Mouse (Mus musculus) T-cell, adult 2 months (primary cell): Measurements from ENCODE around the gene Glo1.

Experiments used
- DNase-seq: peaks from one replicate; pipeline ENCODE4 v3.0.0; 2022; ENCODE audit warnings: low spot score

Gene Glo1

DNA sequence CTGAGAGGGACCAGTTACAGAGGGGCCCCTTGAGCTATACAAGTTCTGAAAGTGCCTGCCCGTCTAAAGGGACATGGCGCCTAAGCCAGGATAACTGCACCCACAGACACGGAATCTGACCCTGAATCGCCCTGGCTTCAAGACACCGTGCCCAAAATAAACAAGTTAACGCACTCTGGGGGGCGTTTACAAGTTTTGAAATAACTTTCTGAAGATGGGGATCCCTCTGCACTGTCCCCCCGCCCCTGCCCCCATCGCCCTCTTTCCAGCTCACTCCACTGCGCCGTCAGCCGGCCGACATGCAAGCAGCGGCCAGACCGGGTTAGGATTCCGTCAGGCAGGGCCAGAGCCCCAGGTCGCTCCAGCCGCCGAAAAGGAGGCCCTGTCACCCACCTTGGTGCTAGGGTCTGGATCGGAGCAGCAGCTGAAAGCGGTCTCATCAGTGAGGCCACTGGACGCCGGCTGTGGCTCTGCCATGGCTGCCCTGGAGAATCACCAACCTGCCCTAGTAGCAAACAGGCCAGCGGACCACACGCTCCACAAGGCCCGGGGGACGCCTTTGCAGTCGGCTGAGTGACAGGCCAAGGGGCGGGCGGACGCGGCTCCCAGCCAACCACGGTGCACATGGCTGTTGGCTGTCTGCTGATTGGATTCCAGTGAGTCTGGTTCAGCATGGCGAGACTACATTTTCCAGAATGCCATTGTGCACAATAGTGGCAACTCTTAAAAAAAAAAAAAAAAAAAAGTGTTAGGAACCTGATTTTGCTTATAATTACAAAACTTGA is 14.4 kb downstream of the Glo1 start:
- peak; percentile 98 for DNase-seq

DNA sequence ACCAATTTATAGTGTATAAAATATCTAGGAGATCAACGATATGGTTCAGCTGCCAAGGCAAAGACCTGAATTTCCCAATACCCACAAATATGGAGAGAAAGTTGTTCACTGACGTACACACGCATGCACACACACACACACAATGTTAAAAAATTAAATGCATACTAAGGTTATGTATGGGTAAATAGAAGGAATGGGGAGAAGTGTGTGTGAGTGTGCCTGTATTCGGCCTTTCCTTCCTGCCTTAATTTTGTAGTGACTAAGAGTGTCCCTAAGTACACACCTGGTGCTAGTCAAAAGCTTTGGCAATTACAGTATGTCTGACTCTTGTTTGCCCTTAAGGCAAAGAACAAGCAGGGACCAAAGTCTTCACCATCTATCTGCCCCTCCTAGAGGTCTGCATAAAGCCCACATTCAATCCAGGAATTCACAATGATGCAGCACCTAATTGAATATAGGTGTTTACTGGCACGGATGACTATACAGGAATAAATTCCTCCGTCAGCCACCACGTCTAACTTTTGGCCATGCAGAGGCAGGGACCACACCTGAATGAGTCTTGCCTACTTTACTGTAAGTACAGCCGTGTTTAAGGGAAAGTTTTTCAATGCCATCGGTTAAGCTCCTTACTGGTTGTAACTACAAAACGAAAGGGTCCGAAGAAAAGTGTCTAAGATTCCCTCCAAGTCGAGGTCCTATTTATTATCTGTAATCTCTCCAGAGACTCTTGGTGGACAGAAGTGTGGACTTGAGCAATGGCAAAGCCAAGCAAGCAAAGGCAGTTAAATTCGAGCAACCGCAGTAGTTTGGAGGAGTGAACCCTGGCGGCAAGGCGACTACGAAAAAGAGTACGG is 15.2 kb downstream of the Glo1 start:
- DNase-seq = no peak

DNA sequence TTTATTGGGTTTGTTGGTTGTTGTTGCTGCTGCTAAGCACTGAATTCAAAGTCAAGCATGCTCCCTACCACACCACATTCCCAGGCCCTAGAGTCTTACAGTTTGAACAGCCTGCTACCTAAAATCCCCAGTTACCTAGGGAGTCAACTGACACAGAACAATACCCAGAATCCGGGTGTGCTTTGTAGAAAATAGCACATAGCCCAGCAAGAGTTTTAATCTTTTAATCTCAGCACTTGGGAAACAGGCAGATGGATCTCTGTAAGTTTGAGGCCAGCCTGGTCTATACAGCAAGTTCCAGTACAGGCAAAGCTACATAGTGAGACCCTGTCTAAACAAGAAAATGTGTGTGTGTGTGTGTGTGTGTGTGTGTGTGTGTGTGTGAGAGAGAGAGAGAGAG is 15.9 kb downstream of the Glo1 start:
- DNase-seq = no peak

DNA sequence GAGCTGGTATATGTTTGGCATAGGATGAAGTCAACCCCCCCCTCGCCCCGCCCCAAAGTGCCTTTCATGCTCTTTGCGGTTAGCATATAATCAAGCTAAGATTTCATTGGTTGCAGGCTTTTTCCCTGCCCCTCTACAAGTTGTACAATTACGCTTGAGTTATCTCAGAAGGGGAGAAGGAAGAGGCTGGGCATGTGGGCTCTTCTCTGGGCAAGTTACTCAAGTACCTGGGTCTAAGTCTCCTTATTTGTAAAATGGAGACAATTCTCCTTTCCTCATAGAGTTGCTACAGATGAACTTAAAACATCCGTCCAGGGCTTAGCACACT is 16.7 kb downstream of the Glo1 start:
- DNase-seq = no peak

DNA sequence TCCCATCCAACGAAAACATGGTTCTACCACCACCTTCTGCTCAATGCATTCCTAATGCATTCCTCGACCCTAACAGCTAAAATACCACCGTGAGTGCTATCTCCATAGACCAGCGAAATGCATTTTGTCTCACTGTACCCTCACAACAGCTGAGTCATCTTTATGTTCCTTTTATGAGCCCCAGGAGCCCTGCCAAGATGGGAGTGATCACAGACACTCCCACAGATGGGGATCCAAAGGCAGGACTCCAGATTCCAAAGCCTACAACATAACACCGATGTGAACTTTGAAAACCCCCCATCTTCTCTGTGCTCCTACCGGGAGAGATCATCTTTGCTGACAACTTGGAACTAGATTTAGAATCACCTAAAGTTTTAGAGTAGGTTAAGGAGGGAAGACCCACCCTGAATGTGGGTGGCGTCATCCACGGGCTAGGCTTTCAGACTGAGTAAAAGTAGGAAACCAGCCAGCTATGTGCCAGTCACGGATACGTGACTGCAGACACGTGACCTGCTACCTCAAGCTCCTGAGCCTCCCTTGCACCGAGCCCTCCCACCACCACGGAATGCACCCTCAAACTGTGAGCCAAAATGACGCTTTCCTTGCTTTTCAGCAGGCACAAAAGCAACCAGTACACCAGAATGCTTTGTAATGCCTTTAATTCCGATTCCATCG is 17.2 kb downstream of the Glo1 start:
- DNase-seq = no peak

DNA sequence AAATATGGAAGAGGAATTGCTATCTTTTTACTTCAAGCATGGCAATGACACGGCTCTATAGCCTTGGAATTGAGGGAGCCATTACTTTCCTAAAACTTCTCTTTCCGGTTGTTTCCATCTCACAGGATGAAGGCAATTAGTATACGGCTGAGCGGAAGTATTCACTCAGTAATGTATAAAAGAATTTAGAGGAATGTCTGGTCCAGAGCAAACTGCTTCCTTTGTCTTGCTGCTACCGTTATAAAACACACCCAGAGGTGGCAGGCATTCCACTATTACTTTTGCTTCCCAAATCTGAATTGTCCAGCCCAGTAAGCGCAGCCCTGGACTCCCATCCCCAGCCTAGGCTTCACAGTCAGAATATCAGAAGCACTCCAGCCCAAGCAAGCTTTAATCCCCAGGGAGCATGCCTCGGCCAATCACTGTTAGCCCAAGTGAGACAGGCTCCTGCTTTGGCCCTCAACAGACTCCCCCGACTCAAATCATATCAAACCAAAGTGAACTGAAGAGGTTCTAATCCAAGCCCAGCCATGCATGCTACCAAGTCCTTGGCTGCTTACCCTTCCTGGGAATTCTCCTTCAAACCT is 18.7 kb downstream of the Glo1 start:
- no peak for DNase-seq

DNA sequence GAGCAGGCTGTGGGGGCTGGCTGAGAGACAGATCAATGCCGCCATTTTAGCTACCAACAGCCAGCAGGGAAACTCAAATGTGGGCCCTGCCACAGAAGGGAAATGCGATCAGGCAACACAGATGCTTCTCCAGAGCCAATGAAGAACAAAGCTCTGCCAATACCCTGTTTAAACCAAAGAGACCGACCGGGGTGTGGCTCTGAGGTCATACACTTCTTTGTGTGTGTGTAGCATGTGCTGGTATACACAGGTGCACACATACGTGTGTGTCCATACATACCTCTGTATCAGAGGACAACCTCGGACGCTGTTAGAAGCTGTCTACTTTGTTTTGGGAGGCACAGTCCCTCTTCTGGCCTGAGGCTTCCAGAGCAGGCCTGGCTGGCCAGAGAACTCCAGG is 19.3 kb downstream of the Glo1 start:
- DNase-seq = no peak

DNA sequence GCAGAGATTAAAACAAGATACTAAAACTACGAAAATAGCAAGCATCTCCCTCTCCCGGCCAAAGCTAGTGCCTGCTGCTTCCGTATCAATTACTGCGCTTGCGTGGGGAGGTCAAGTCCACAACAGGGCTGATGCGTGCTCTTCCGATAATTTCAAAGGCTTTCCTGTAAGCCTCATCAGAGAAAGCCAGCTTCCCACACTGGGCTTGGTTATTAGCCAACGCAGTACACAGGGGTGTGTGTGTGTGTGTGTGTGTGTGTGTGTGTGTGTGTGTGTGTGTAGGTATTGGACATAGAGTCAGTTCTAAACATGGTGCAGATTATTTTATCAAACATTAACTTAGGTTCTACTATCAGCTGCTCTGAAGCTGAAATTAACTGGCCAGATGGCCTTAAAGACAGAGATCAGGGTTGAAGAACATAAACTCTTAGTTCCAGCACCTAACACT is 20.0 kb downstream of the Glo1 start:
- no peak for DNase-seq

DNA sequence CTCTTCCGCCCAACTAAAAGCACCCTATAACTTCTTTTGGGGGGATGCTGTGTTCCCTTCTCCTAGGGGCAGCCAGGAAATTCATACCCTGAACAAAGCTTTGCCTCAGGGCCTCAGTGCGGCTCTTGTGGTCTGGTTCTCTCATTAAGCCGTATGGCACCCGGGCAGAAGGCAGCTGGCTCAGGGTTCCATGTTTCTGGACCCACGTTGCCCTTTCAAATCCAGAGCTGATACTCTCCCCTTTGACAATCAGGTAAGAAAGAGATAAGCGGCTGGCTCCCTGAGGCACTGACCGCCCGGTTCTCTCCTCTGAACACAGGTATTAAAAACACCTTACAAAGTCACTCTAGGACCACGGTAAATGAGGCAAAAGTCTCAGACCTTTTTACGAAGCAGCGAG is 20.5 kb downstream of the Glo1 start:
- DNase-seq = no peak

DNA sequence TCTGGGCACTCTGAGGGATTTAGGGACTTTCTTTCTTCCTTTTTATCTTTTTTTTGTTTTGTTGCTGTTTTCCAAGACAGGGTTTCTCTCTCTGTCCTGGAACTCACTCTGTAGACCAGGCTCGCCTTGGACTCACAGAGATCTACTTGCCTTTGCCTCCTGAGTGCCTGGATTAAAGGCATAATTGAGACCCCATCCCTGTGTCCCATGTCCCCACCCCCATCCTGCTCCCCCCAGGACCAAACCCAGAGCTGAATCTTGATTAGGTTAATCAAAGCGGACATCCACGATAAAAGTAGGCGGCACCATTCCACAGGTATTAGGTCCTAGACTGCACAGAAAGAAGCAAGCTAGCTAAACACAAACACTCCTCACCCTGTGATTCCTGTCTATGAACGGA is 21.7 kb downstream of the Glo1 start:
- DNase-seq = no peak

DNA sequence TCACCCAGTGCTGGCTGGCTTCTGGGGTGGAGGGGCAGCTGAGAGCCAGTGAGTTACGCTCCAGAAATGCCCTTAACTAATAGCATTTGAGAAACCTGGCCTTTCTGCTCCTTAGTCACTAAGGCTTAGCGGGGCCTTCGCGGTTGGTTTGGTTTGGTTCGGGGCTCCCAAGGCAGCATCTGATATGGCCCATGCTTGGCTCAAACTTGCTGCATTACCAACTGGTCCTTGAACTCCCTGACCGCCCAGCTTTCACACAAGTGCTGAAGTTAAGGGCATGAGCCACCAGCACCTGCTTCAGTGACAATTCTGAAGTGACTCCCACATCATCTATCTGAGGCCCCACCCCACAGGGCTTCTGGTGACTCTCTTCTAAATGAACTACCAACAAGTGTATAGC is 22.4 kb downstream of the Glo1 start:
- no peak for DNase-seq

DNA sequence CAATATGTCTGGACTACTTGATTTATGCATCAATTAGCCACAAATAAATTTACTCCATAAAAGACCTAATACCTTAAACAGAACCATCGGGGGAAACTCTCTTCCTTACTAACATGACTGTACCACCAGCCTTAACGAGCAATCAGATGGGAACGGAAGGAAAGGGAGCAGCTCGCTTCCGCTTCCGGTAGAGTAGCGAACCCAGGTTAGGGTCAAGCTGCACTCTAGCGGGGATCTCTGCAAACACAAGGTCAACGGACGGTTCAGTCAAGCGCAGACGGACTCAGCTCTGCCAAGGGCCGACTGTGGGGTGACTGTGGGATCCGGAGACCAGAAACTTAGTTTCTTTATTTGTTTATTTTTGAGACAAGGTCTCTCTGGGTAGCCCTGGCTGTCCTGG is 24.5 kb downstream of the Glo1 start:
- no peak for DNase-seq

DNA sequence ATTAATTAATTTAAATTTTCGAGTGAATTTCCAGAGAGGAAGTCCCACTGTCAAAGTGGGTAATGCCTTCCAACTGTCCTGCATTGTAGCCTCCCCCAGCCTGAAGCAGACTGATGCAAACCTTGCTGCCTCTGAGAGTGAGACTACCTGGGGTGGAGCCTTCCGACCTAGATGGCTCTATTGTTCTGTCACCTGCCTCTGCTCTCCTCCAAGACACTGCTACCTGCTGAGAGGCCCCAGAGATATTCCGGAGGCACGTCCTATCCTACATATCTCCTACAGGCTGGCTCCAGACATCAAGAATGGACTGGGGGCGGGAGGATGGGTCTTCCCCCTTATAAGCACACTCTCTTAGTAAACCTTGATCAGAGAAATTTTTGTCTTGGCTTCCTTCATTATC is 28.4 kb downstream of the Glo1 start:
- no peak for DNase-seq

DNA sequence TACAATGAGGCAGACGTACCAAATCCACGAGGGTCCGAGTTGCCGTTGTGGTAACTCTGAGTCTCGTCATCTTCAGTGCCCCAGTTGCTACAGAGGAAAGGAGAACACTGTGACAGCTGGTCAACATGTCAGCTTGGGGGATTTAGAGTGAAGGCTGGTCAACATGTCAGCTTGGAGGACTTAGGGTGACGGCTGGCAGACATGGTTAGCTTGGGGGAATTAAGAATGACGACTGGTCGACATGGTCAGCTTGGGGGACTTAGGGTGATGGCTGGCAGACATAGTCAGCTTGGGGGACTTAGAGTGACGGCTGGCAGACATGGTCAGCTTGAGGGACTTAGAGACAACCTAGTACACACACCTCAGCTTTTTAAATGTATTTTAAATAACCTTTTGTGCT is 28.9 kb downstream of the Glo1 start:
- DNase-seq = no peak

DNA sequence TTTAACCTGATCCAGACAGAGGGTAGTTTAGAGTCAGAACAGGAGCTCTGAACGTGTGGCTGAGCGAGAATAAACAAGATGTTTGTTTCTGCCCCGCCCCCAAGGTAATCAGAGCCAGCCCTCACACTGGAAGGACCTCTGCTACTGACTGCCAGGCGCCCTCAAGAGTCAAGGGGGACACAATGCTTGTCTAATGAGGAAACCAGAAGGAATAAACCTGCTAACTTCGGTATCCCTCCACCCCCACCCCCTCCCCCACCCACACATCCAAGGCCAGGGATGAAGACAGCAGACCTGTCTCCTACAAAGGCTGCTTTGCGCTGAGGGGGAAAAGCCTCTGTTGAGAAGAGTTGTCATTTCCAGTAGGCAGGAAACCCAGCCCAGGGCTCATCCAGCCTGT is 31.8 kb downstream of the Glo1 start:
- DNase-seq = no peak

DNA sequence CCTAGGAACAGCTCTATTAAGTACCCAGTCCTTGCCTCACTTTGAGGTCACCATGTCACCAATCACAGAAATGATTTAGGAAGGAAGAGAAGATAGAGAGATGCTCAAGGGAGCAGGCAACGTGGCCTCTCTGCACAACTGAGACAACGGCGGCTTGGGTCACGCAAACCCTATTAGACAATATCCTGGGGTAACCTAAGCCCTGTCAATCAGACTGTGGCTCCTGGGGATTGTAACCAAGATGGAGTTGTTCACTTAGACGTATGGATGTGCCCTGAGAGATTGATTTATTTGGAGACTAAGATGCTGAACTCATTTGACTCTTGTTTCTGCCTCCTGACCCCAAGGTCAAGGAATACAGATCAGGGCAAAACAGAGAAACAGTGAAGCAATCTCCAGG is 32.3 kb downstream of the Glo1 start:
- DNase-seq = no peak

DNA sequence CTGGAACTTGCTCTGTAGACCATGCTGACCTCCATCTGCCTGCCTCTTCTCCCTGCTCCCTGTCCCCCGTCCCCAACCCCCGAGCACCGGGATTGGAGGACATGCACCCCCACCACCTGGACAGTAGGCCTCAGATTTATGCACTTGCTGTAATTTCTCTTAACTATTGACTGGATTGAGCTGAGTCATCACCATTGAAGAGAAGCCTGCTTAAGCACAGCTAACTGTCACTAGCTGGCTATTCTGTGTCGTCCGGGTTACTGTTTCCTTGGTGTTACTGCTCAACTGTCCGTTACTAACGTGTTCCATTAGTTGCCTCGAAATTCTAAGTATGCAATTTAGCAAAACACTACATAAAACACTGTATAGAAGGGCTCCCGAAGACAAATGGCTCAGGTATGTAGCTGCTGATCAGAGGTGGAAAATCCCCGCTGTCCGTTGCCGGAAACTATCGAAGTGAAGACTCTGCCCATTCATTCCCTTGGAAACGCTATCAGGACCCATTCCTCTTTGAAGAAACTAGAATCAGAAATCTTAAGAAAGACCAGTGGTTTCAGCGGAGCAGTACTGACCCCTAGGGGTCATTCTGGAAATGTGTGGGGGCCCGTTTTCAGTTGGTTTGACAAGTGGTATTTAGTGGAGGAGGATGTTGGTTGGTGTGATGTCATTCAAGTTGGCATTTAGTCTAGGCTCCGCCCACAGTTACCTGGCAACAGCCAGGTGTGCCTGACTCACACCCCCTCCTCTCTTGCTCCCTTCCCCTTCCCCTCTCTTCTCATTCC is 36.1 kb downstream of the Glo1 start:
- DNase-seq = peak; percentile 69

DNA sequence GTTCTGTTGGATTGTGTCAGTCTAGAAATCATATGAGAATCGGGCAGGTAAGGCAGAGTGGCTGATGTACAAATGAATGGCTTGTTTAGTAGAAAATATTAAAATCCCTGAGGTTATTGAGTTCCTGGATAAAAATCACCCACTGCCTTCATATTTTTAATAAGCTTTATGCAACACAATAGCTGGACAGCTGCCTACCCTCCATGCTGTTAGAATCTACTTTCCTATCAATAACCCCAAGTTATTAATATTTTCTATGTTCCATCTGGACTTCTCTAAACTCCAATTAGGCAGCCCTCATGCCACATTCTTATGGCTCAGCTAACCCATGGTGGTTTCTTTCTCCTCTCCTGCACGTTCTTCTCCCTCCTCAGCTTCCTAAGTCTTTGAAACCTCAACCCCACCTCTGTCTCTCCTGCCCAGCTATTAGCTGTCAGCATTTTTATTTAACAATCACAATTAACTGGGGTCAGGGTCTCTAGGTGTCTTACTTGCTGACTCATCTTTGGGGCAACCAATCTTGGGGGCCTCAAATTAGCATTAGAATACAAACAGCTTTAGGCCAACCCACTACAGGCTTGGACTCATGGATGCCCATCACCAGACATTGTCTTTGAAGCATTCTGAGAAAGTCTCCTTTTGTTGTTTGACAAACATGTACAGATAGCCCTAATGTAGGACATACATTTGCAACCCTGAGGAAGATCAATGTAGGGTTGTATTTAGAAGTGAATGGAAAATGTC is 43.2 kb downstream of the Glo1 start:
- no peak for DNase-seq

DNA sequence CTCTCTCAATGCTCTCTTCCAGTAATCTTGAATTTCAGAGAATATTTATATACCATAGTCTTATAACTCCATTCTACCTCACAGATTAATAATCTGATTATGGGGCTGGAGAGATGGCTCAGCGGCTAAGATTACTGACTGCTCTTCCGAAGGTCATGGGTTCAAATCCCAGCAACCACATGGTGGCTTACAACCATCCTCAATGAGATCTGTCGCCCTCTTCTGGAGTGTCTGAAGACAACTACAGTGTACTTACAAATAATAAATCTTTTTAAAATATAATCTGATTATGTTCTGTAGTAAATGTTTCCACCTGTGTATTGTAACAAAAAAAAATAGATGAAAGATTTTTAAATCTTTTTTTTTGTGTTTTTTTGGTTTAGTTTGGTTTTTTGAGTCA is 44.4 kb downstream of the Glo1 start:
- no peak for DNase-seq

DNA sequence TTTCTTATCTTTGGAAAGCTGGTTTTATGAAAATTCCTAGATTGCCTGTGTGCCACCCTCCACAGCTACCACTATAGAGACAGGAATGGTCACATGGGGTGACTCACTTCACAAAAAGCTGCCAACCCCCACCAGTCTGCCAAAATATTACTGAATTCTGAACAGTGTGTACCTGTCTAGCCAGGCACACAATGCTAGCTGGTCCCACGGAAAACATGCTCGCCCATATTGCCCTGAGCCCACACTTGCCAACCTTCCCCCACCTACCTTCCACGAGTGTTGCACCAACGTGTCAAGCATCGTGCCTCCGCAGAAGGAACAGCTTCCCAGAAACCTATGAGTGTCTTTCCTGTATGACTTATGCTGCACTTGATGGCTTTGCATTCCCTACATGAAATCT is 45.5 kb downstream of the Glo1 start:
- no peak for DNase-seq

DNA sequence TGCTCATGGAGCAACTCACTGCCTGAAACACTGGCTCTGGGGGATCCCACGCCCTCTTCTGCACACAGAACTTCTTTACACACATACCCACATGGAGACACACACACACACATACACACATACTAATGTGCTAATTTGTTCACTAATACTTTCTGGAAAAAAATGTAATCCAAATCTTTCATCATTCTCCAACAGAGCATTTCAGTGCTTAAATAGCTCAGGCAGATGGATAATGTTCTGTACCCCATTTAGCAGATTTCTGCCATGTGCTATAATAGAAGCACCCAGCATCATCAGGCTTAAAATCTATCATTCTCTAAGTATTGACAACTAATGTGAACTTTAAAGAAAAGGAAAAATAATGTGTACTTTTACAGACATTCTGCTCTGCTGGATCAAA is 45.9 kb downstream of the Glo1 start:
- no peak for DNase-seq
